Mouse (Mus musculus) gastrocnemius, postnatal 25 days (tissue): Measurements from ENCODE around the gene Dppa2. TPM values are rescaled to one million over a fixed set of nuclear protein-coding genes. Genes with fewer than 3 reads are reported as not detected.

Source experiments
- DNase-seq: peaks from one replicate; pipeline ENCODE4 v3.0.0; 2022
- total RNA-seq, 2 experiments: library from RNA; stranded (reverse); gene quantifications; 1 replicate in 1 of 2; 2 replicates in 1 of 2; pipeline ENCODE4 v1.2.3; 2021

Gene Dppa2
- total RNA-seq, 2 experiments from 2014 or later, result not detected

DNA sequence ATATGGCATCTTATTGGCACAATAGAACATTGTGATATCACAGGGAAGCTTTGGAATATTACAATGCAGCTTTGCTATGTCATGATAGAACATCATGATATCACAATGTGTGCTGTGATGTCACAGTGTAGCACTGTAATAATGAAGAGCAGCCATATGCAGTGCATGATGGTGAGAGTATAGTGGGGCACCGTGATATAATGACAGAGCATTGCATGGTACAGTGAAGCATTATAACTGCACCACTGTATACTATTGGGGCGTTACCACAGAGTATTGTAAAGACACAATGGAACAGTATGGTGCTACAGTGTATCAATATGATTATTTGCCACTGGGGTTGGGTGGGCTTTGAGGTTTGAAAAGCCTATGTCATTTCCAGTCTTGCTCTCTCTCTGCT, 40.5 kb downstream of the Dppa2 start:
- DNase-seq, result no peak

DNA sequence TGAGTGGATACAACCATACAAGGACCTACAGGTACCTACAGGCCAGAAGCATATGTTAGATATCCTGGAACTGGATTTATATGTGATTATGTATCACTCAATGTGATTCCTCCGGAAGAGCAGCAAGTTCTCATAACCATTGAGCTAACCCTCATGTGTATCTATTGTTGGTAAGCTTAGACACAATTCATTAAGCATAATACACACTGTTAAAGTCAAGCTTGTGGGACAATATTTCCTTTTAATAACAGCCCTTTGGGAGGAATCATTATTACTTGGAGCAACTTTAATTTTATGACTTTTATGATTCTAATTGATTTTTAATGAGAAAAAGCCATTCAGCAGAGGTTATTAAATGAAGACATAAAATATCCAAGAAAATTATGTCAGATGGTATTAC, 43.5 kb downstream of the Dppa2 start:
- DNase-seq, result no peak

DNA sequence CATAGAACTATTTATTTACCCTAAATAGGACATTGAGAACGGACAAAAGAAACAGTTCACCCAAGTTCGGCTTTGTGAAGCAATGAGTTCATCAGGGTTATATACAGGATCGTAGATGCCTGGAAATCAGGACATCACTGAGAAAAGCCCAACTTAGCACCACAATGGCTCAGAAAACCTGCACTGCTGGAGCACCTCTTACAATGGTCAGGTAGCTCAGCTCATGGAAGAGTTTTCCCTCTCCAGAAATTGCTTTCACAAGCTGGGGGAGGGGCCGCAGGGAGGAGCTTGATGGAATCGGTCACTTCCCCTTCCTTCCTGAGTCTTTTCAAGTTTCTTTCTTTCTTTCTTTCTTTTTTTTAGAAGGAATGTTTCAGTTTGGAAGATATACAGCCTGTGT, 52.0 kb downstream of the Dppa2 start:
- no peak for DNase-seq

DNA sequence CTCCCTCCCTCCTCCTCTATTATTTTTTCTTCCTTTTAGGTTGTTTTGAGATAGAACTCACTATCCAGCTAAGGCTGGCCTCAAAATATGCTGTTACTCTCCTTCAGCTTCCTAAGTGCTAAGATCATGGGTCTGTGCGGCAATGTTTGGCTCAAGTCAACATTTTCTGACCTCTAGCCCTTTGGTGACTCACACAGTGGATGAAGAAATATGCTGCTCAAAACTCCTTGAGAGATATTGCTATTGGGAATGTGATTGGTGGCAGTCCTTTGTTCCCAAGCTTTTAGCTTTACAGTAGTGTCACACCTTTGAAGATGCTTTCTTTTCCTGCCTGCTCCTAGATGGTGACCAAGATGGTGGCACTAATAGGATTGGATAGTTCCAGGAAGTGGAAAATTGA, 52.7 kb downstream of the Dppa2 start:
- DNase-seq, result no peak

DNA sequence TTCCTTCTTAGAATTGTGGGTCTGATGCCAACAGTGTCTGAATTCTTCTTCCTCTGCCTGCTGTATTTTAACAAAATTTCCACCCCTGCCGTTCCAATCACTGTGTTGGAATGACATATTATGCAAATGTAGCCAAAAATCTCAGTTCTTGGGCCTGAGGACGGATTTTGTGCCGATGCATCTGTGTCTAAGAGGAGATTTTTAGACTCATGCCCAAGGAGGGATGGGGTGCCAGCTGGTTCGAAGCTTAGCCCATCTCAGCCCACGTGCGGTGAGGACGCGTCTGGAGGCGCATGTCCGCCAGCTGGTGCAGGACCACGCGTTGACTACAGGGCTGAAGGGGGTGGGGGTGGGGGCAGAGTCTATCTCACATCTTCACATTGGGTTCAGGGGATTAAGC, 57.2 kb downstream of the Dppa2 start:
- no peak for DNase-seq

DNA sequence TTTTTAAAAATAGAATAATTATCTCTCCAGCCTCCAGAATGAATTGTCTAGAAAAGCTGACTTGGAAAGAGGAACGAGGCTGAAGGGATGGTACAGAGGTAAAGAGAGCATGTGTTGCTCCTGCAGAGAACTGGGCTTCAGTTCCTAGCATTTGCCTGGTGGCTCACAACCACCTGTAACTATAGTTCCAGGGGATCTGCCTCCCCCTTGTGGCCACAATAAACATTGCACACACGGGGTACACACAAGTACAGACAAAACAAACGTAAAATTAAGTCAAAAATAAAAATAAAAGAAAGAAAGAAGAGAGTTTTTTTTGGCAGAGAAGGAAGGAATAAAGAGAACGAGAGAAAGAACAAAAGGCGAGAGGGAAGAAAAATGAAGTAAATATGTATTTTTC, 63.1 kb downstream of the Dppa2 start:
- DNase-seq, result no peak

DNA sequence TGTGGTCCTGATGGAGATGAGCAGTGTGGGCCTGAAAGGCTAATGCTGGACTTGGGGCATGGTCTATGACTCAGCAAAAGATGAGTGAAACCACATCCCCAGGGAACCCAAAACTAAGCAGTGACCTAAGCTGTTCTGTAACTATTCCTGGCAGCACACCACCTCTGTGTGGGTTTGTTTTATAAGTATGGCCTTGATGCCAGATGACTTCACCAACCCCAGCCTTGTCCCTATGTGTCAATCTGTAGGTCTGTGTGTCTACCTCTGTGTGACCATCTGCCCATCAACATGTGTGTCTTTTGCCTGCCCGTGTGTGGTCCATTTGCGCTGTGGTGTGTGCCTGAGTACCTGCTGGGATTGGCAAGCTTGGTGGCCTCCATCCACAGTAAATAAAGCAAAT, 64.4 kb downstream of the Dppa2 start:
- DNase-seq, result no peak

Other genes starting within 250 kb of the Dppa2 start
- gene Dppa4, start 20.2 kb upstream of the Dppa2 start, total RNA-seq, result not detected
- gene Gm5485, start 108.5 kb downstream of the Dppa2 start, total RNA-seq, result not detected
- gene Morc1, start 127.3 kb downstream of the Dppa2 start, total RNA-seq, result under 1 TPM in 1 of 2 experiments, not detected in 1; 0.13 TPM